Mouse (Mus musculus) lung, postnatal 0 days (tissue): ENCODE measurements at regions not wholly inside any gene's neighbourhood (a gene's known extent, or its start where the extent isn't known, plus 50 kb on each side); places are given as distances from the start of the nearest gene placed in this dataset.

Source experiments
- ATAC-seq: fragments of 200-750 bp; cut with Nextera tagmentation; 2 replicates; pipeline ENCODE4 v1.8.0; 2017; ENCODE audit warnings: moderate library complexity
- DNase-seq: peaks from one replicate; pipeline ENCODE4 v3.0.0-alpha.2; 2016; ENCODE audit warnings: low spot score
- H3K27ac ChIP-seq: fragments of 300-500 bp; sonication (generic); 2 replicates; pipeline ENCODE4 v1.5.1; 2014; ENCODE audit warnings: antibody characterized with exemption, mild to moderate bottlenecking, low read length, mixed read lengths
- H3K27me3 ChIP-seq: fragments of 300-500 bp; sonication (generic); replicated peaks from 2 replicates; pipeline ENCODE4 v1.6.1; 2014; ENCODE audit warnings: low read length, mixed read lengths; ENCODE audit not compliant: insufficient read depth
- H3K36me3 ChIP-seq: fragments of 300-500 bp; sonication (generic); 2 replicates; pipeline ENCODE4 v1.6.1; 2014; ENCODE audit warnings: low read length, mixed read lengths; ENCODE audit not compliant: insufficient read depth
- H3K4me1 ChIP-seq: fragments of 300-500 bp; sonication (generic); 2 replicates; pipeline ENCODE4 v1.6.1; 2014; ENCODE audit warnings: antibody characterized with exemption, low read depth, low read length, mixed read lengths; ENCODE audit not compliant: insufficient read depth
- H3K4me2 ChIP-seq: fragments of 300-500 bp; sonication (generic); replicated peaks from 2 replicates; pipeline ENCODE4 v1.6.1; 2014; ENCODE audit warnings: low read depth, mild to moderate bottlenecking, low read length, moderate library complexity, mixed read lengths
- H3K4me3 ChIP-seq: fragments of 300-500 bp; sonication (generic); 2 replicates; pipeline ENCODE4 v1.5.1; 2014; ENCODE audit warnings: low read depth, low read length
- H3K9ac ChIP-seq: fragments of 300-500 bp; sonication (generic); replicated peaks from 2 replicates; pipeline ENCODE4 v1.6.1; 2014; ENCODE audit warnings: low read depth, mild to moderate bottlenecking
- H3K9me3 ChIP-seq: fragments of 300-500 bp; sonication (generic); 2 replicates; pipeline ENCODE4 v1.6.1; 2016; ENCODE audit warnings: low read length, mixed read lengths
- CTCF ChIP-seq: IDR thresholded peaks from 2 replicates; pipeline ENCODE4 v1.5.1; 2016; ENCODE audit warnings: antibody characterized with exemption, mild to moderate bottlenecking
- EP300 ChIP-seq: IDR thresholded peaks from 2 replicates; pipeline ENCODE4 v1.6.1; 2016; ENCODE audit warnings: antibody characterized with exemption, mild to moderate bottlenecking, control low read depth
- WGBS: fragments of 180-500 bp; shearing (Covaris S2); extraction: QIAGEN DNeasy Blood & Tissue Kit; methylation state at CpG from one replicate; pipeline ENCODE4 v1.1.7; 2014; 5-methylcytosine and 5-hydroxymethylcytosine counted together

- no peaks in the 10 kb centered on the region for H3K27me3 ChIP-seq
- no peak overlapping the region for H3K27ac ChIP-seq
- no peak overlapping the region for H3K4me2 ChIP-seq
- no peaks in the 10 kb centered on the region for H3K4me1 ChIP-seq
- TF ChIP-seq EP300: no peak
- TF ChIP-seq CTCF: no peak
- DNase-seq (no peak), ATAC-seq (no peak)
- 58% methylated on average over 1 of the region's 1 CpGs for WGBS
- H3K4me3 ChIP-seq: no peak overlapping the region
- no peak overlapping the region for H3K9ac ChIP-seq
- H3K9me3 ChIP-seq: no peaks in the 10 kb centered on the region
- H3K36me3 ChIP-seq: no peaks in the 10 kb centered on the region
Observed at GRCm38 (mm10) chr8:103023237-103023636, 237.8 kb upstream of the Cdh11 start.

GRCm38 (mm10) chr8:103031708-103032107 is 246.3 kb upstream of the Cdh11 start:
- Histone ChIP-seq H3K4me2 (no peak overlapping the region), H3K9me3 (no peaks in the 10 kb centered on the region), H3K4me1 (no peaks in the 10 kb centered on the region), H3K36me3 (no peaks in the 10 kb centered on the region), H3K27me3 (no peaks in the 10 kb centered on the region), H3K4me3 (no peak overlapping the region), H3K27ac (no peak overlapping the region), H3K9ac (no peak overlapping the region)
- TF ChIP-seq EP300 (no peak), CTCF (no peak)
- 28% methylated on average over 1 of the region's 1 CpGs for WGBS
- DNase-seq (peak; percentile 30), ATAC-seq (no peak)

GRCm38 (mm10) chr8:103033956-103034355 is 248.5 kb upstream of the Cdh11 start:
- H3K27ac ChIP-seq: no peak overlapping the region
- H3K4me2 ChIP-seq: no peak overlapping the region
- no peaks in the 10 kb centered on the region for H3K27me3 ChIP-seq
- H3K4me3 ChIP-seq: no peak overlapping the region
- WGBS: 53% methylated on average over 3 of the region's 3 CpGs
- no peaks in the 10 kb centered on the region for H3K36me3 ChIP-seq
- H3K9ac ChIP-seq: no peak overlapping the region
- ATAC-seq (peak; percentile 57), DNase-seq (peak; percentile 84)
- TF ChIP-seq EP300: peak; percentile 17; the same call in 1 of the 2 replicates
- TF ChIP-seq CTCF: no peak
- H3K4me1 ChIP-seq: no peaks in the 10 kb centered on the region
- no peaks in the 10 kb centered on the region for H3K9me3 ChIP-seq

- Histone ChIP-seq H3K9ac (no peak overlapping the region), H3K36me3 (no peaks in the 10 kb centered on the region), H3K9me3 (no peaks in the 10 kb centered on the region), H3K27me3 (no peaks in the 10 kb centered on the region), H3K4me1 (no peaks in the 10 kb centered on the region), H3K4me3 (no peak overlapping the region), H3K27ac (no peak overlapping the region), H3K4me2 (no peak overlapping the region)
- no peak for DNase-seq
- no peak for ATAC-seq
- TF ChIP-seq EP300 (no peak), CTCF (no peak)
- 76% methylated on average over 5 of the region's 5 CpGs for WGBS
Observed at GRCm38 (mm10) chr8:103072079-103072635, 286.7 kb upstream of the Cdh11 start.

- Histone ChIP-seq H3K4me2 (no peak overlapping the region), H3K27ac (no peak overlapping the region), H3K4me1 (no peaks in the 10 kb centered on the region), H3K27me3 (no peaks in the 10 kb centered on the region), H3K9ac (no peak overlapping the region), H3K4me3 (no peak overlapping the region), H3K9me3 (no peaks in the 10 kb centered on the region), H3K36me3 (no peaks in the 10 kb centered on the region)
- DNase-seq: no peak
- TF ChIP-seq EP300: no peak
- no peak for TF ChIP-seq CTCF
- 90% methylated on average over 1 of the region's 1 CpGs for WGBS
- no peak for ATAC-seq
Observed at GRCm38 (mm10) chr8:103072646-103073045, 287.2 kb upstream of the Cdh11 start.

- no peak for TF ChIP-seq EP300
- no peak for TF ChIP-seq CTCF
- no peak overlapping the region for H3K27ac ChIP-seq
- H3K9me3 ChIP-seq: no peaks in the 10 kb centered on the region
- DNase-seq (no peak), ATAC-seq (no peak)
- H3K4me3 ChIP-seq: no peak overlapping the region
- 0 out of 2 replicates have a peak, but pooled peaks cover 2% of the 10 kb centered on the region for H3K4me1 ChIP-seq
- no peaks in the 10 kb centered on the region for H3K36me3 ChIP-seq
- WGBS: 11% methylated on average over 3 of the region's 3 CpGs
- H3K4me2 ChIP-seq: no peak overlapping the region
- H3K9ac ChIP-seq: no peak overlapping the region
- no peaks in the 10 kb centered on the region for H3K27me3 ChIP-seq
Observed at GRCm38 (mm10) chr8:103078559-103078958, 293.1 kb upstream of the Cdh11 start.
